In genomic region chr5:121831002-121831601, GRCm38 (mm10) we compare ENCODE assay signal across 26 mouse cellular contexts.
"Had no signal": no experiment of that assay in that cellular context is flagged by ENCODE, and none has a peak within 500 bp of the region (broad histone marks: within the 10 kb centered on the region; RNA-seq: fewer than 3 reads in every experiment).

No protein-coding gene starts in this region.

- H3K4me3 ChIP-seq: heart, adult 2 months; heart, embryonic 13.5 days; heart, embryonic 15.5 days; hindbrain, embryonic 10.5 days; hindbrain, embryonic 12.5 days; intestine, embryonic 15.5 days; layer of hippocampus, adult 2 months; limb, embryonic 13.5 days; limb, embryonic 15.5 days; liver, embryonic 12.5 days had no signal

- ATAC-seq: hindbrain, embryonic 16.5 days; inflammation-experienced regulatory T-cells, adult 6 months; intestine, embryonic 15.5 days; intestine, postnatal 0 days; liver, embryonic 12.5 days had no signal

- H3K27ac ChIP-seq: heart, adult 2 months; heart, embryonic 13.5 days; heart, embryonic 15.5 days; hindbrain, embryonic 10.5 days; hindbrain, embryonic 12.5 days; hindbrain, embryonic 14.5 days; intestine, embryonic 15.5 days; layer of hippocampus, adult 2 months; limb, embryonic 13.5 days; limb, embryonic 15.5 days; liver, embryonic 12.5 days; liver, embryonic 14.5 days had no signal

- H3K27me3 ChIP-seq: heart, embryonic 15.5 days; intestine, embryonic 15.5 days; liver, embryonic 12.5 days had no signal

- H3K36me3 ChIP-seq: hindbrain, embryonic 12.5 days had no signal

- DNase-seq: gastrocnemius, adult 2 months; gastrocnemius, postnatal 10 days; gastrocnemius, postnatal 25 days; heart, adult 2 months; heart, postnatal 4 days; kidney, adult 18-20 months; kidney, adult 8-10 months; kidney, postnatal 10 days; kidney, postnatal 25 days; kidney, postnatal 4 days; layer of hippocampus, postnatal 36 days; left cerebral cortex, postnatal 4 days had no signal

- H3K9me3 ChIP-seq: heart, embryonic 13.5 days; heart, embryonic 15.5 days; hindbrain, embryonic 10.5 days; hindbrain, embryonic 12.5 days; intestine, embryonic 15.5 days; limb, embryonic 13.5 days; limb, embryonic 15.5 days had no signal
